Mouse (Mus musculus) C2C12 (cell line): ENCODE results near the gene Hjurp. TPM values are rescaled to one million over a fixed set of nuclear protein-coding genes. Genes with fewer than 3 reads are reported as not detected.

Source experiments
- H3K27me3 ChIP-seq: one replicate; pipeline ENCODE4 v1.6.1; 2011; ENCODE audit not compliant: control insufficient read depth, insufficient read depth, insufficient read length
- H3K36me3 ChIP-seq: one replicate; pipeline ENCODE4 v1.6.1; 2011; ENCODE audit not compliant: control insufficient read depth, insufficient read depth
- H3K4me3 ChIP-seq: one replicate; pipeline ENCODE4 v1.5.1; 2011; ENCODE audit warnings: mild to moderate bottlenecking, control low read depth; ENCODE audit not compliant: poor library complexity, insufficient read depth, severe bottlenecking
- H3K79me2 ChIP-seq: one replicate; pipeline ENCODE4 v1.6.1; 2011; ENCODE audit not compliant: control insufficient read depth, insufficient read depth
- H3K79me3 ChIP-seq: one replicate; pipeline ENCODE4 v1.6.1; 2011; ENCODE audit warnings: low read depth, control low read depth
- H3ac ChIP-seq: one replicate; pipeline ENCODE3; 2011; ENCODE audit warnings: low read depth; ENCODE audit not compliant: control insufficient read depth, insufficient read length
- CEBPB ChIP-seq: IDR thresholded peaks from one replicate; pipeline ENCODE4 v1.6.1; 2011; ENCODE audit warnings: low read depth, mild to moderate bottlenecking, control low read depth, moderate library complexity
- CTCF ChIP-seq: IDR thresholded peaks from one replicate; pipeline ENCODE4 v1.5.1; 2011; ENCODE audit not compliant: control insufficient read depth, insufficient read depth, insufficient read length
- FOSL1 ChIP-seq: IDR thresholded peaks from one replicate; pipeline ENCODE4 v1.8.0; 2011; ENCODE audit warnings: mild to moderate bottlenecking, low read length; ENCODE audit not compliant: poor library complexity, insufficient read depth, severe bottlenecking
- MAX ChIP-seq: IDR thresholded peaks from one replicate; pipeline ENCODE4 v1.6.1; 2011; ENCODE audit warnings: mild to moderate bottlenecking, control low read depth
- MYOD1 ChIP-seq: IDR thresholded peaks from one replicate; pipeline ENCODE4 v1.6.1; 2011; ENCODE audit warnings: low read depth; ENCODE audit not compliant: control insufficient read depth, insufficient read length
- MYOG ChIP-seq: IDR thresholded peaks from one replicate; pipeline ENCODE4 v1.6.1; 2011; ENCODE audit not compliant: control insufficient read depth, insufficient read length; ENCODE audit errors: extremely low read depth
- USF1 ChIP-seq: IDR thresholded peaks from one replicate; pipeline ENCODE4 v1.6.1; 2011; ENCODE audit warnings: low read depth, mild to moderate bottlenecking, control low read depth, moderate library complexity
- polyA plus RNA-seq: library from polyadenylated mRNA; unstranded; fragments of >200 nt; fragmentation: generic; extraction: Trizol; gene quantifications from one replicate; pipeline ENCODE4 v1.2.1, GENCODE M21; 2012; ENCODE audit warnings: missing spikeins

Gene Hjurp
- polyA plus RNA-seq, 1 experiment: 54.4 TPM

- H3K79me3 ChIP-seq: peaks cover 2% of the 10 kb centered on the region
- H3K27me3 ChIP-seq: no peaks in the 10 kb centered on the region
- no peak overlapping the region for H3K4me3 ChIP-seq
- peaks cover 31% of the 10 kb centered on the region for H3K36me3 ChIP-seq
- H3K79me2 ChIP-seq: peaks cover 20% of the 10 kb centered on the region
- TF ChIP-seq FOSL1 (no peak), MYOG (no peak), CEBPB (no peak), MAX (no peak), MYOD1 (no peak), CTCF (no peak), USF1 (no peak)
- no peak overlapping the region for H3ac ChIP-seq
Measured at GRCm38 (mm10) chr1:88258881-88259642, 18.4 kb downstream of the Hjurp start.

- Histone ChIP-seq H3K79me3 (peaks cover 2% of the 10 kb centered on the region), H3ac (no peak overlapping the region), H3K4me3 (no peak overlapping the region), H3K27me3 (no peaks in the 10 kb centered on the region), H3K79me2 (peaks cover 14% of the 10 kb centered on the region), H3K36me3 (peaks cover 24% of the 10 kb centered on the region)
- TF ChIP-seq CTCF (no peak), MYOG (no peak), USF1 (no peak), FOSL1 (no peak), CEBPB (no peak), MAX (no peak), MYOD1 (no peak)
Measured at GRCm38 (mm10) chr1:88258361-88258760, 19.1 kb downstream of the Hjurp start.

- Histone ChIP-seq H3K36me3 (peaks cover 17% of the 10 kb centered on the region), H3ac (no peak overlapping the region), H3K27me3 (no peaks in the 10 kb centered on the region), H3K79me2 (peaks cover 8% of the 10 kb centered on the region), H3K79me3 (peaks cover 2% of the 10 kb centered on the region), H3K4me3 (no peak overlapping the region)
- TF ChIP-seq MYOD1: no peak
- no peak for TF ChIP-seq FOSL1
- no peak for TF ChIP-seq CEBPB
- TF ChIP-seq USF1: no peak
- TF ChIP-seq MYOG: no peak
- no peak for TF ChIP-seq MAX
- TF ChIP-seq CTCF: no peak
Measured at GRCm38 (mm10) chr1:88257681-88258080, 19.8 kb downstream of the Hjurp start.

DNA sequence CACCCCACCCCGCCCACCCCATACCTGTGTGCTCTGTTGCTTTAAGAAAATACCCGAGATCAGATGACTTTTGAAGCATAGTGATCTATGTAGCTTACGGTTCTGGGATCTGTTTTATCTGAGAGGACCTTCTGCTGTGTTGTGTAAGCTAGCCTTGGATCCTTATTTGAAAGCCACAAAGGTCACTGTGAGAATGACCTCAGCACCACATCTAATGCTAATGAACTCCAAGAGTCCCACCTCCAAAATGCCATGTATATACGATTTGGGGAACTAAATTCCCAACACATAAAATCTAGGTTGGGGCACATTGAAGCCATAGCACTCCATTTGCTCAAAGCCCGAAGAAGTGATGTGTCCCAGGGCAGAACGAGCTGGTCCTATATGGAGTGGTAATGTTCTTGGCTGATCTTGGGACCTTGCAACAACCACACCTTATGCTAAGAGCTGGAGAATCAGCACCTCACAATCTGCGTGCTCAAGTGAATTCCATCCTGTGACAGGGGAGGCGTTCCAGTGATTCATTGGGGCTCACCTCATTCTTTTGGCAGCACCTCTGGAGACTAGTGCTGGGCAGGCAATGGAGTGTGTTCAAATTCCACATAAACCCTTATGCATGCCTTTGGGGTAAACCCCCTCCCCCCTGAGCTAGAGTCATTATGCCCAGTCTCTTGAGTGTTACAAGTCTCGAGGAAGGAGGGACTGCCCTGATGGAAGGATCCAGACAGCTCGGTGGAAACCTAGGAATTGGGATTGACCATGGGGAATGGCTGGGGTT lies 20.4 kb downstream of the Hjurp start:
- Histone ChIP-seq H3K79me2 (peaks cover 8% of the 10 kb centered on the region), H3K27me3 (peaks cover 3% of the 10 kb centered on the region), H3ac (no peak overlapping the region), H3K36me3 (peaks cover 11% of the 10 kb centered on the region), H3K4me3 (no peak overlapping the region), H3K79me3 (peaks cover 2% of the 10 kb centered on the region)
- TF ChIP-seq USF1 (no peak), FOSL1 (no peak), MYOG (no peak)

DNA sequence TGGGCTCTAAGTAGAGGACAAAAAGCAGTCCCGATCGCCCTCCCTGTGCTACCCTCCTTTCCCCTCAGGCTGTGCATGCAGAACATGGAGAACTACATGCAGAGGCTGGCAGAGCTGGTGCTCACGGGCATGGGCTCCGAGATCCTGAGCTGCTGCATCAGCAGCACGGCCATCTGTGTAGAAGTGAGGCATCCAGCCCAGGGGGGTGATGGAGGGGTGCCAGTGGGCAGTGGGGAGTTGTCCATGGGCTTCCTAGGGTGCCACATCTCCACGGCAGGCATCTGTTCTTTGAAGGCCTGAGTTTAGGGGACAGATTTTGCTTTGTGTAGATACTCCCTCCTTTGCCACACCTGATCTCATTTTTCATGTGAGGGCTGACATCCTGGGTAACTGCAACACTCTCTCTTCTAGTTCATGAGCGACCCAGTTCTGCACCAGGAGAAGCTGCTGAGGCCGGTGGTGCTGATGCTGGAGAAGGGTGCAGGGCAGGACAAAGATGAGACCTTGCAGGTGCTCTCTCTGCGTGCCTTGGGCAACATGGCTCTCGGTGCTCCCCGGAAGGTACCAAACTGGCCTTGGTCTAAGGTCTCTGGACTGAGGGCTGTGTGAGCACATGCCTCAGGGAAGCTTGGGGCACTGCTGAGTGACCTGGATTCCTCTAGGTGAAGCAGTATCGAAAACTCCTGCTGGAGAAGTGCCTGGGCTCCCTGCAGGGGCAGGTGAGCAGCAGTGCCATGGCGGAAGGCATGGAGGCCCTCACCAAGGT lies 21.3 kb downstream of the Hjurp start:
- peaks cover 3% of the 10 kb centered on the region for H3K27me3 ChIP-seq
- H3ac ChIP-seq: no peak overlapping the region
- no peak overlapping the region for H3K4me3 ChIP-seq
- no peaks in the 10 kb centered on the region for H3K79me2 ChIP-seq
- peaks cover under 1% of the 10 kb centered on the region for H3K79me3 ChIP-seq
- TF ChIP-seq MYOG: no peak
- no peak for TF ChIP-seq MAX
- TF ChIP-seq FOSL1: no peak
- TF ChIP-seq MYOD1: no peak
- no peak for TF ChIP-seq CEBPB
- TF ChIP-seq USF1: no peak
- TF ChIP-seq CTCF: no peak
- H3K36me3 ChIP-seq: peaks cover 2% of the 10 kb centered on the region
